Mouse (Mus musculus) gastrocnemius, postnatal 4 days (tissue): ENCODE measurements at regions not wholly inside any gene's neighbourhood (a gene's known extent, or its start where the extent isn't known, plus 50 kb on each side); places are given as distances from the start of the nearest gene placed in this dataset.

Source experiments
- DNase-seq, 2 experiments: peaks; one replicate each; pipeline ENCODE4 v3.0.0; 2021 to 2022; ENCODE audit warnings: low spot score in 2 of 2, mixed read lengths in 2 of 2

GRCm38 (mm10) chr7:70972023-70972400 is 379.3 kb downstream of the Gm10295 start:
- no peak for DNase-seq

DNA sequence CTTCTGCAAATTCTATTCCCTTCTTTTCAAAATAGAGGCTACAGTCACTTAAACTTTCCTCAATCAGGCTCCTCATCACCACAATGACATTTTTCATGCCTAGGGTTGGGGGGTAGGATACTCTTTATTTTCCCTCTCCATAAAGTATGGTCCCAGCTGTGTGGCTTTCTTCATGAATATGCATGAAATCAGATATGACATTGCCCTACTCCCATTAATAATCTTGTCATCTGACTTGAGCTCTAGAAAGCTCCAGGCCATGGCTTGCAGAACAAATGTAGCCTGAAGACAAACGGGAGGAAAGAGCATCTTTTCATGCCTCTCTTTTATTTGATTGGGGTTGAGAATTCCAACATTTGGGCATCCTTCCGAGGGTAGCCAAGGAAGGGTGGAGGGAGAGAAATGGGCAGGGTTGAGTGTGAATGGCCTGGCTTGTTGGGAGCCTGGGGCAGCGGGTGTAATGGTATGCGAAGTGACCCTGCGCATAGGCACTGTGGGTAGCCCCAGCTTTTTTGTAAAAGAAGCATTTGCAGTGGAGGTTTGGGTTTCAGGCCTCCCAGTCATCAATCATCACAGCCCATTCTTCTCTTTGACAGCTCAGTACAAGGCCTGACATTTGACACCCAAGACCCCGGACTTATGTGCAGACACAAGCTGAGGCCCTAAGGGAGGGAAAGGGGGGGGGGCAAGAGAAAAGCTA is 379.8 kb downstream of the Gm10295 start:
- DNase-seq: no peak

GRCm38 (mm10) chr7:70952318-70952959 is 398.8 kb downstream of the Gm10295 start:
- DNase-seq: no peak

GRCm38 (mm10) chr7:70948281-70948680 is 403.0 kb downstream of the Gm10295 start:
- no peak for DNase-seq

DNA sequence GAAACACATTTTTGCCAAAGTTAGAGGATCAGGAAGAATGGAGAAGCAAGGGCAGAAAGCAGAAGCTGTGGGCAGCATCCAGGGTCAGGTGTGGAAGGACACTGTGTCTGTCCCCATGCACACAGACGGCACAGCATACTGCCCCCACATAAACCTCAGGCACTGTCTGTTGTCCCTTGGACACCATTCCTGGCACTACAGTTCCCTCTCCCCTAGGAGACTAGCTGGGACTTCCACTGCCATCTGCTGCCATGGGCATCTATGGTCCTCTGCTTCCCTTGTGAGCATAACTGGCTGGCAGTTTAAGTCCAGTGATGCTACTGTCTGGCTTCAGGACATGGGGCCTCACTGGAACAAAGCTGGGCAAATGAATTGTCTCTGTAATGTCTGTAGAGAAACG is 405.0 kb downstream of the Gm10295 start:
- no peak for DNase-seq

GRCm38 (mm10) chr7:70930911-70931310 is 420.4 kb downstream of the Gm10295 start:
- DNase-seq: no peak

- no peak for DNase-seq
These were observed 421.4 kb downstream of the Gm10295 start for GRCm38 (mm10) chr7:70929935-70930334.

DNA sequence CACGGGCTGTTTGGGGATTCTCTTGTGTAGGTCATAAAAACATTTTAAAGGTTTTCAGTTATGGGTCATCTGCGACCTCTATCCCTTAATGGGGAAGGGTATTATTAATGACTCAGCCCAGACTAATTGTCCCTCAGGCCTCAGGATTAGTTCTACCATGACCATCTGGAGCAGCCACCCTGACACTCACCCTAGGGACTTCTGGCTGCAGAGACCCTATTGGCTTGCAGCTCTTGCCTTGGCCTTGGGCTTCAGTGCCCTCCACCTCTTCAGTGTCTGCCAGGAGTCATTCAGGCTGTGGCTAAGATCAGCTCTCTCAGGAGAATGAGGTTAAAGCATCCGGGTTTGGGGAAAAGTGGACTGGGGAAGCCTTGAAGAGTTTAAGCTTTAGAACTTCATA is 423.3 kb downstream of the Gm10295 start:
- no peak for DNase-seq

DNA sequence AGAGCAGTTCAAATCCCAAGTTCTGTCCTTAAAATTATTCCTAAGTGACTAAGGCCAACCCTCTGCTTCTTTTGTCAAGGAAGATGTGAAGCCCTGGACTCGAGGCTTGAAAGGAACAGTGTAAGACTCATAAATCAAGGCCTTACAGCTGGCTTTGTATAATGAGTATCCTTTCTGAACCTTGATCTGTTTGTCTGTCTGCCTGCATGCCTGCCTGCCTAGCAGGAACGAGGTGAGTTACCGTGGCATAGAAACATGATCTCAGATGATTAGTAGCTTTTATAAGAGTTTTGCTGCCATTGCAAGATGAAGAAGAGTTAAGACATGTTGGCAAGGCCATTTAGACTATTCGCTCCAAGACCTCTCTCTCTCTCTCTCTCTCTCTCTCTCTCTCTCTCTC is 434.3 kb downstream of the Gm10295 start:
- no peak for DNase-seq

DNA sequence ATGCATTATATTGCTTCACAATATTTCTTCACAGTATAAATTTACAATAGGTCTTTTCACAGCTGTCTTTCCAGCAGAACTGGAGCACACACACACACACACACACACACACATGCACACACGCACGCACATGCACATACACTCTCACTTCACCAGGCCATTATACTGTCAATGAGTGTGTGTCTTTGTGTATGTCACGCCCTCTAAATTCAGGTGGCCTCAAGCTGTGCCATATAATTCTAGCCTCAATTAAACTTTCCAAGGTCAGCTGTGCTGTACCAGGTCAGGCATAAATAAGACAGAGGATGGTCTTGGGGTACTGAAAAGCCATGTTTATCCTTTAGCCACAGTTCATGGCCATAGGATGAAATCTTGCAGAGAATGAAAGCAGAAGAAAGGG is 442.4 kb downstream of the Gm10295 start:
- no peak for DNase-seq

DNA sequence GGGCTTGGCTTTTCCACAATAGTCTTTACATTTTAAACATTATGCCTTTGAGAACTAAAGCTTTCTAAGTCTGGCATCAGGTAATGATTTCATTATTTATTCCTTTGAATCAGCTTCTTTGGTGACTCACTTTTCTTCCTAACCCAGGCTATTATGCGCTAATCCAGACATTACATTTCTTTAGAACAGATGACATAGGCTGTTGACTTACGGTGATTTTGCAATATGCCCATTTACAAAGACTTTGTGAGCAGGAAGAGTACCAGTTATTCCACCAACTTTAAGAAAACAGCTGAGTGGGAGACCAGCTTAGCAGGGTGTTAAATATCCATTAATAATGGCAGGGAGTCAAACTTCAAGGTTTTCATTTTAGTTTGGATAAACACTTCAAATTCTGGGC is 459.6 kb downstream of the Gm10295 start:
- no peak for DNase-seq

GRCm38 (mm10) chr7:70880496-70880895 is 470.8 kb downstream of the Gm10295 start:
- DNase-seq: no peak

DNA sequence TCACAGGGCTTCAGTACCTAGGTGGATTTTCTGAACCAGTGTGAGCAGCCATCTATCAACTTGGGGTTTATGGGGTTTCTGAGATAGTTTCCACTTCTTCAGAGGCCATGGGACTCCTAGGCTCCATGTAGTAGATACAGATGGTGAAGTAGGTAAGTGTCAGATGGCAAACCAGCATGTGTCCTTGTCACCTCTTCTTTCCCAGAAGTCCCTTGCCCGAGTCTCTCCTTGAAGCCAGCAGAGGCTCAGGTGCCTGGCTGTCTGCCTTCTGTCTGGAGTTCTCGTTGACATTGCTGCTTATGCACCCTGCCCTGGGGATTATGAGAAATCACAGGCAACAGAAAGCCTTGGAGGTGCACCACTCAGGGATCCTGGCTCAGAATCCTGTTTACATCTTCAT is 476.9 kb downstream of the Gm10295 start:
- no peak for DNase-seq

GRCm38 (mm10) chr7:70870841-70871534 is 480.3 kb downstream of the Gm10295 start:
- DNase-seq: no peak

- no peak for DNase-seq
These were observed 482.2 kb downstream of the Gm10295 start for GRCm38 (mm10) chr7:70869125-70869524.

DNA sequence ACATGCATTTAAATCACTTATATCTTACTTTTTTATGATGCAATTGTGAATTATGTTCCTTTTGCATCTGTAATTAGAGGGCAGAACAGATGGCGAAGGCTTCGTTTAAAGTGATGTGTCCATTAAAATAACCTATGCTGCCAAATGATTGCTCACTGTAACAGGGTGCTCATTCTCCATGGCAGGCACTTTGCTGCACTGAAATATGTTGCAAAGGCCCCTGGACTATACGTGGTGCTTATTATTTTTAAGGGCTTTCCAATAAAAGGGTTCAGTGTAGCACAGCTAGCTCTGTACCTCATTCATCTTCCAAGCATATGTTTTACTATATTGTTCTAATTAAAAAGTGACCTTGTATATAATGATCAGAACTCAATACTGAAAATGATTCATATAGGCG is 491.3 kb downstream of the Gm10295 start:
- DNase-seq: no peak

DNA sequence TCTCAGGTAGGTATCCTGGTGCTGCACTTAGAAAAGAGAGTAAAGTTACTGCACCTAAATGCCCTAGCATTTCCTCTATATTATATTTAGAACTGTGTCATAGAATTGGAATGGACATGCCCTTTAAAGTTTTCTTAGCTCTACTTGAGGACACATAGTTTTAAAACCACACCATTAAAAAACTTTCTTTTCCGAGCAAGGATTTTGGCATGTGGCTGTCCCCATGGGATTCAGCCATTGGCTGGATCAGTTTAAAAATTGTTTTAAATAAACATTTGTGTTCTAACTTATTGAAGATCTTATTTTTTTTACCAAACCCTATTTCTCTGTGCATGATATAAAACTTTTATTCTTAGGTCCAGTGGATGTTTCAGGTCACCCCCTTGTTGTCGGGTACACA is 484.2 kb upstream of the Nr2f2 start:
- DNase-seq: peak in 1 of 2 experiments; percentile 12

DNA sequence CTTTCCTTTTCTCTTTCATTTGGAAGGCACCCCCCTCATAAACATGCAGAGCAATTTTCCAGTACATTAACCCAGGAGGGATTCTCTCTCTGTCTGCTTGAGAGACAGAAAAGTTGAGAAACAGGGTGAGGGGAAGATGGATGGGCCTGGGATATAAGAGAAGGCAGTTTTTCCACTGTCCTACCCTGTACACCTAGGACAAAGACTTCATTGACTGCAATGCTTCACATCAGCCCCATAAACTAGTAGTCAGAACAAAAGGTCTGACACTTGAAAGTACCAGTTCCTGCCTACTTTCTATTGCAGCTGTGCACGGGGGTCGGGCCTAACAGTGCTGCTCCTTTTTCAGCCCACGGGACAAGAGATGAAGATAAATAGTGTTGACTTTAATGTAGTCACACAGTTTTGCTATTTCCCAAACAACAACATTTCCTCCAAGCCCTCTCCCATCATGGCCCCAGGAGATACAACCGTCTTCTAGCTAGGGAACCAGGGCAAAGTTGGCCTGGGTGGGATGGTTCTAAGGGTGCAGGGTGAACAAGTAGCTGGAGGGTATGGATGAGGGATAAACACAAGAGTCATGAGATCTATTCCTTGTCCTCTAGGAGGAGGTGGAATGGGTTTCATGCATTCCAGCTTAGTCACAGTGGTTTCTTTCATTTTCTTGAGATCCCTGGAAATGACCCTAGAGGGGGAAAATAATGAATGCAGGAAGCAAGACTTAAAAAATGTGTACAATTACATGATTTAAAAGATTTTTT is 481.7 kb upstream of the Nr2f2 start:
- no peak for DNase-seq

GRCm38 (mm10) chr7:70847450-70847993 is 481.0 kb upstream of the Nr2f2 start:
- no peak for DNase-seq

DNA sequence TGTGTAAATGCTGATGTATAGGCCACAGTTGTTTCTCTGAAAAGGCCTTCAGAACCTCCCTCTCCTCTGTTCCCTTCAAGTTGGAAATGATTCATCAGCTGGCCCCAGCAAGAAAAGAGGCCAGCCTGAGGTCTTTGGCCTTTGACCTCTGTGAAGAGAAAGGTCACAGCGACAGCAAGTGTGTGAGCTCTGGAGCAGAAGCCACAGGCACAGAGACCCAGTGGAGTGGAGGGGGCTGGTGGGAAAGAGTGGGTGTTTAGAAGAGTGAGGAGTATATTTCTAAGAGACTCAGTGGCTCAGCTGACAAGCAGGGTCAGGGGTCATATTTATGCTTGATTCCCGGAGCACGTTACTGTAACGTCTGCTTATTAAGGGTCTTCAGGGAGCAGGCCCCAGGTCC is 479.5 kb upstream of the Nr2f2 start:
- no peak for DNase-seq

GRCm38 (mm10) chr7:70840142-70840541 is 473.6 kb upstream of the Nr2f2 start:
- no peak for DNase-seq

- DNase-seq: no peak
These were observed 472.7 kb upstream of the Nr2f2 start for GRCm38 (mm10) chr7:70839190-70839589.
